Mouse (Mus musculus) stomach, postnatal 0 days (tissue): ENCODE measurements at regions not wholly inside any gene's neighbourhood (a gene's known extent, or its start where the extent isn't known, plus 50 kb on each side); places are given as distances from the start of the nearest gene placed in this dataset.

ENCODE experiments used
- CTCF ChIP-seq: IDR thresholded peaks from 2 replicates; pipeline ENCODE4 v1.5.1; 2016; ENCODE audit warnings: antibody characterized with exemption, low read depth, mild to moderate bottlenecking, moderate library complexity
- EP300 ChIP-seq: optimal IDR thresholded peaks from 2 replicates; pipeline ENCODE3; 2016; ENCODE audit warnings: antibody characterized with exemption

GRCm38 (mm10) chr2:3915141-3915540 lies 102.4 kb upstream of the Frmd4a start:
- TF ChIP-seq CTCF = no peak
- TF ChIP-seq EP300 = no peak
